Mouse (Mus musculus): Measurements from ENCODE around the gene Mlana. TPM values are rescaled to one million over a fixed set of nuclear protein-coding genes. Genes with fewer than 3 reads are reported as not detected.

The Mlana gene
- polyA plus RNA-seq, 1 experiment from 2014 or later: 0.60 TPM

DNA sequence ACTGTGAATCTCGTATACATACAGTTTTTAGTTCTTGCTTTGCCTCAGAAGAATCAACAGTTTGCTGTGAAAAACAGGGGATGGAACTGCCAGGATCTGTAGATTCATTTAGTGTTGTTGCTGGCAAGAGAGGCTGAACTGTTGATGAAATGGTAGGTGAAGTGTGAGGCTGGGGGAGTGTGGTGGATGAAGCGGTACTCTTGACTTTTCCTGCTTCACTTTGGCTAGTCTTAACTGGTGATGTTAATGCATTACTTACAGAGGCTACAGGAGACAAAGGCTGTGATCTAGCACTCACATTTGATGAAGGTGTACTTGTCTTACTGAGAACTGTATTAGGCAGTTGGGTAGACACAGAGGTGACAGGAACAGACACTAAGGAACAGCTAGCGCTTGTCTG is 20.9 kb downstream of the Mlana start:
- Histone ChIP-seq H3K27me3 (ENCODE audit: insufficient read depth, poor library complexity, severe bottlenecking) (no peaks in the 10 kb centered on the region), H3K4me3 (no peak overlapping the region), H3K27ac (no peak overlapping the region), H3K4me1 (replicated peaks) (no peaks in the 10 kb centered on the region), H3K36me3 (peaks cover 49% of the 10 kb centered on the region), H3K9me3 (no peaks in the 10 kb centered on the region)
- no peak for DNase-seq (ENCODE audit: low spot score)
- WGBS: 94% methylated on average over 3 of the region's 3 CpGs

DNA sequence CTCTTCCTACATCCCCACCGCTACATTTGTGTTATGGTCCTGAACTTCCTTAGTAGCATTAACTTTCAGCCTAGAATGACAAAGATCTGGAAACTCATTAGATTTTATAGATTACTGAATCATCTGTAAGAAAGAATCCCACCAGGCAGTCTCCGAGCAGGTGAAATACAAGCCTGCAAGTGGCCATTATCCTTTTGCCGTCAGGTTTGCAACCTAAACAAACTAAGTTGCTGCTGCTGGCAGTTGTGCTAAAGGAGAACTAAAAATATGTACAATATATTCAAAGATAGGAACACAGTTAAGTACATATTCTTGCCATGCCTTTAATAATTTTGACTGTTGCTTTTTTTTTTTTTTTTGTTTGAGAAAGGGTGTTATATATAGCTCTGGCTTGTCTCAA is 37.8 kb downstream of the Mlana start:
- Histone ChIP-seq H3K4me3 (no peak overlapping the region), H3K4me1 (replicated peaks) (no peaks in the 10 kb centered on the region), H3K36me3 (no peaks in the 10 kb centered on the region), H3K27me3 (ENCODE audit: insufficient read depth, poor library complexity, severe bottlenecking) (no peaks in the 10 kb centered on the region), H3K27ac (no peak overlapping the region), H3K9me3 (no peaks in the 10 kb centered on the region)
- DNase-seq (ENCODE audit: low spot score): no peak
- WGBS: 90% methylated on average over 3 of the region's 3 CpGs

DNA sequence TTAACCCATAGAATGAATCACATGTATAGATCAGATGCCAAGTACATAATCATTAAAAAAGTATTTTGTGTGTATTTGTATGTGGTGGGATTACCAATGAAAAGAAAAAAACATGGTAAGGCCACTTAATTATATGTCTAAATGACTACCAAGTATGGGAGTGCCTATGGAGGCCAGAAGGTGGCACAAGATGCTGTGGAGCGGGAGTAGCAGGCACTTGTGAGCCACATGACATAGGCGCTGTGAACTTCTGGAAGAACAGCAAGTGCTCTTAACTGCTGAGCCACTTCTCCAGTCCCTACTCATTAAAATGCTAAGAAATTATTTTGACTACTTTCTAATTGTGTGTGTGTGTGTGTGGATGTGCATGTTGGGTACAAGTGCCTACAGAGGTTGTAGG is 42.0 kb downstream of the Mlana start:
- peak; percentile 3 for DNase-seq (ENCODE audit: low spot score)
- H3K36me3 ChIP-seq: no peaks in the 10 kb centered on the region
- WGBS: 84% methylated on average over 2 of the region's 2 CpGs
- H3K4me1 ChIP-seq (replicated peaks): no peaks in the 10 kb centered on the region
- no peaks in the 10 kb centered on the region for H3K27me3 ChIP-seq (ENCODE audit: insufficient read depth, poor library complexity, severe bottlenecking)
- no peak overlapping the region for H3K27ac ChIP-seq
- no peaks in the 10 kb centered on the region for H3K9me3 ChIP-seq
- H3K4me3 ChIP-seq: no peak overlapping the region

DNA sequence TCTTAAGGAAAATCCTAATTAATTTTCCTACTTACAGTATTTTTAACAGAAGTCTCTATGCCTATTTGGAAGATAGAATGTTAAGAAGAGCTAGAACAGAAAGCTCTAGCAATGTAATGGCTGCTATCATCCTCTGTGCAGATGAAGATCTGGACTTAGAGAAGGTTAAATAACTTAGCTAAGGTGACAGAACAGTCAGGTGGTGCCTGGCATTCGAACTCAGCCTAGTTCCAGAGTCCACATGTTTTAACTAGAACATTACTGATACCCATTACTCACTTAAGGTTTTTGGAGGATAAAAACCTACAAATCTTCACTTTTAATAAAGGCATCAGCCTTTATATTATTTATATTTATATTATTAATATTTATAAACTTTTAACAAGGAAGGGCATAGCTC is 43.0 kb downstream of the Mlana start:
- Histone ChIP-seq H3K4me3 (no peak overlapping the region), H3K27me3 (ENCODE audit: insufficient read depth, poor library complexity, severe bottlenecking) (no peaks in the 10 kb centered on the region), H3K27ac (no peak overlapping the region), H3K4me1 (replicated peaks) (no peaks in the 10 kb centered on the region), H3K9me3 (no peaks in the 10 kb centered on the region), H3K36me3 (no peaks in the 10 kb centered on the region)
- WGBS: 88% methylated on average over 1 of the region's 1 CpGs
- no peak for DNase-seq (ENCODE audit: low spot score)

DNA sequence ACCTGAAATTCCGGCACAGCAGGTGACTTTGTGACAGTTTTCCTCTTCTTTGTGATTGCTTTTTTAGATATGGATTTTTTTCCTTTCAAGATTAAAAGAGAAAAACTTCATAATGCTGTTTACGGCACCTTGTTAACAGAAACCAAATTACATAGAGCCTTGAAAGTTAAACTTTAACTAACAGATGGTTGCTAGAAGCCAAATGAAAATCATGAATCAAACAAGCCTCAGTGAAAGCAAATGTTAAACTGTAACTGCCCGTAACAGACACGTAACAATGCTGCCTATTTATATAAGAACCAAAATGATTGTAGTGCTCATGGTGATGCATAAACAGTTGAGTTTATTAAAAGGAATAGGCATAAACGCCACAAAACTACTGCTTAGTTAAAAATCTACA is 45.9 kb downstream of the Mlana start:
- H3K27ac ChIP-seq: no peak overlapping the region
- H3K27me3 ChIP-seq (ENCODE audit: insufficient read depth, poor library complexity, severe bottlenecking): no peaks in the 10 kb centered on the region
- H3K4me1 ChIP-seq (replicated peaks): no peaks in the 10 kb centered on the region
- H3K9me3 ChIP-seq: no peaks in the 10 kb centered on the region
- 92% methylated on average over 5 of the region's 5 CpGs for WGBS
- no peak overlapping the region for H3K4me3 ChIP-seq
- H3K36me3 ChIP-seq: peaks cover 9% of the 10 kb centered on the region
- DNase-seq (ENCODE audit: low spot score): no peak

DNA sequence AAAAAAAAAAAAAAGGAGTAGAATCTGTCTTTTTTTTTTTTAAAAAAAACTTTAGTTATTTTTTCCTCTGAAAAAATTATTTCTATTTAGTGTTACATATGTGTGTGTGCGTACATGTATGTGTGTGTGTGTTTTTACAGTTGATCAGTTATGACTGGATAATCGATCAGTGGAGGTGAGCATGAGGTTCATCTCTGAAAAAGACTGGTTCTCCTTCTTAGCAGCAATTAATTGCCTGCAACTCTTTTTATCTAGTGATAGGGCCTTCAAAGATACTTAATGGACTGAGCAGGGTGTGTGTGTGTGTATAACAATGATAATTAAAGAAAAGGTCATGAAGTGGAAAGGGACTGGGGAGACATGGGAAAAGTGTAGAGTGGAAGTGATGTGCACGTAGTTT is 53.4 kb downstream of the Mlana start:
- peaks cover 23% of the 10 kb centered on the region for H3K36me3 ChIP-seq
- H3K27me3 ChIP-seq (ENCODE audit: insufficient read depth, poor library complexity, severe bottlenecking): no peaks in the 10 kb centered on the region
- WGBS: 96% methylated on average over 3 of the region's 3 CpGs
- no peak overlapping the region for H3K4me3 ChIP-seq
- H3K27ac ChIP-seq: no peak overlapping the region
- no peaks in the 10 kb centered on the region for H3K4me1 ChIP-seq (replicated peaks)
- DNase-seq (ENCODE audit: low spot score): no peak
- H3K9me3 ChIP-seq: no peaks in the 10 kb centered on the region

DNA sequence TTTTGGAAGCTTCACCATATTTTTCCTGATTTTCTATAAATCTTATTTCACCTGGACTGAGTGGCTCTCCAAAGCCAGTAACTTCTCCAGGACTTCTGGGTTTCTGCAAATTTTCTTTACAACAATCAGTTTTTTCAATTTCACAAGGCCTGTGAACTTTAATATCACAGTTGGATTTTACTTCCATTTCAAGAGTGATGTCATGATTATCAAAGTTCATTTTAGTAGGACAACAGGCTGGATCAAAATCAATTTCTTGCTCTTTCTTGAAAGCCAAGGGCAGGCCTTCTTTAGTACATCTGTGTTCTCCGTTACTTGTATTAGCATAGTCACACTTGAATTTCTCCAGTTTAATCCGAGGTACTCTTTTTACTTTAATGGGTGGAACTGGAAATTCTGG is 56.3 kb downstream of the Mlana start:
- Histone ChIP-seq H3K4me1 (replicated peaks) (no peaks in the 10 kb centered on the region), H3K27me3 (ENCODE audit: insufficient read depth, poor library complexity, severe bottlenecking) (no peaks in the 10 kb centered on the region), H3K9me3 (no peaks in the 10 kb centered on the region), H3K36me3 (peaks cover 14% of the 10 kb centered on the region), H3K27ac (no peak overlapping the region), H3K4me3 (no peak overlapping the region)
- no peak for DNase-seq (ENCODE audit: low spot score)
- 90% methylated on average over 2 of the region's 2 CpGs for WGBS

Other genes starting within 250 kb of the Mlana start
- 10.2 and 11.5 TPM in 2 replicates for gene Ric1, start 175.5 kb upstream of the Mlana start, polyA plus RNA-seq (2016; fragmentation: Nextera tagmentation; extraction: Ambion mirVana)
- 12.8 and 16.1 TPM in 2 replicates for gene Ermp1, start 49.4 kb upstream of the Mlana start, polyA plus RNA-seq (2016; fragmentation: Nextera tagmentation; extraction: Ambion mirVana)
- 4.0 and 4.1 TPM in 2 replicates for gene 9930021J03Rik, start 108.2 kb downstream of the Mlana start, polyA plus RNA-seq (2016; fragmentation: Nextera tagmentation; extraction: Ambion mirVana)
- gene Ranbp6, start 115.2 kb downstream of the Mlana start, polyA plus RNA-seq (2016; fragmentation: Nextera tagmentation; extraction: Ambion mirVana): 24.7 and 26.1 TPM in 2 replicates
- gene Il33, start 227.3 kb downstream of the Mlana start, polyA plus RNA-seq (2016; fragmentation: Nextera tagmentation; extraction: Ambion mirVana): 0.66 and 0.84 TPM in 2 replicates